In genomic region chr13:113139597-113139996, GRCm38 (mm10) we compare ENCODE assay signal across 30 mouse cellular contexts. TPM values are rescaled to one million over a fixed set of nuclear protein-coding genes. Genes with fewer than 3 reads are reported as not detected.
DNase-seq lines count a peak whose midpoint lies in the region; ATAC-seq and TF ChIP-seq lines count a peak whose summit lies in the region.
"Had no signal": no experiment of that assay in that cellular context is flagged by ENCODE, and none has a peak within 500 bp of the region (broad histone marks: within the 10 kb centered on the region; RNA-seq: fewer than 3 reads in every experiment).

No protein-coding gene starts in this region.

- peak; percentile 41 for TF ChIP-seq CTCF in left cerebral cortex, adult 2 months (IDR thresholded peaks at IDR 0.05)

- ATAC-seq in frontal cortex, adult (ENCODE audit: low TSS enrichment): peak; percentile 50; the same call in 1 of the 2 replicates
- ATAC-seq: CD4-positive, CD25-positive, alpha-beta regulatory T cell, adult 4 months; forebrain, embryonic 13.5 days; intestine, embryonic 15.5 days; liver, embryonic 12.5 days; liver, postnatal 0 days had no signal

- H3K4me3 ChIP-seq in left cerebral cortex, adult 2 months: no peak overlapping the region
- H3K4me3 ChIP-seq: embryonic facial prominence, embryonic 15.5 days; forebrain, embryonic 13.5 days; gastrocnemius, adult 2 months; heart, embryonic 13.5 days; hindbrain, embryonic 15.5 days; intestine, embryonic 15.5 days; liver, embryonic 12.5 days; midbrain, embryonic 10.5 days had no signal

- H3K27ac ChIP-seq in left cerebral cortex, adult 2 months: no peak overlapping the region
- H3K27ac ChIP-seq: embryonic facial prominence, embryonic 15.5 days; forebrain, embryonic 13.5 days; gastrocnemius, adult 2 months; heart, embryonic 13.5 days; hindbrain, embryonic 15.5 days; intestine, embryonic 15.5 days; liver, embryonic 12.5 days; midbrain, embryonic 10.5 days had no signal

- DNase-seq in frontal cortex, postnatal 25 days (ENCODE audit: low spot score in 2 of 2): no peak
- DNase-seq in left cerebral cortex, adult 2 months (ENCODE audit: extremely low spot score in 1 of 2, low spot score in 2 of 2): no peak
- no peak for DNase-seq in left cerebral cortex, adult 18-20 months (ENCODE audit: low spot score in 2 of 2)
- DNase-seq in 3T3-L1 (ENCODE audit: low read depth, low spot score): peak; percentile 24
- DNase-seq in NIH3T3 (ENCODE audit: low read depth): peak; percentile 10
- DNase-seq in spleen, postnatal 4 days (ENCODE audit: low spot score in 2 of 2): no peak
- no peak for DNase-seq in kidney, adult 8-10 months
- DNase-seq: adrenal gland, postnatal 36 days; cerebellum, adult 2 months; cerebellum, postnatal 14 days; gastrocnemius, adult 2 months; gastrocnemius, postnatal 36 days; heart, adult 18-20 months; heart, postnatal 10 days; kidney, adult 2 months; kidney, postnatal 14 days; left cerebral cortex, postnatal 4 days; liver, postnatal 0 days; right cerebral cortex, postnatal 25 days; thymus, adult 18-20 months had no signal

- intact Hi-C loops in left cerebral cortex, adult 2 months (cut with DNase I): loop anchor here (2.0 kb wide), 1 partner anchor 93 kb away; the partner anchor contains the start of gene Gpx8

RNA-seq across cellular contexts. Expression of gene Gzma, which starts 38.8 kb away (rescaled TPM):
- total RNA-seq in left cerebral cortex, adult 2 months (2021): not detected
- not detected for total RNA-seq in left cerebral cortex, adult 18-20 months (2021)
- total RNA-seq: gastrocnemius, adult 2 months; layer of hippocampus, postnatal 10 days; left cerebral cortex, postnatal 4 days had no signal

Comparison
In these comparisons a context has a peak if more than half of its experiments do, and no peak if none do; other contexts are left out.
1. DNase-seq: peak in 3T3-L1 (single experiment) and NIH3T3 (single experiment); none in frontal cortex, postnatal 25 days (0 of 2), left cerebral cortex, adult 2 months (0 of 2), left cerebral cortex, adult 18-20 months (0 of 2), spleen, postnatal 4 days (0 of 2) and kidney, adult 8-10 months (0 of 2).